Mouse (Mus musculus): ENCODE measurements around the gene Scfd2. TPM values are rescaled to one million over a fixed set of nuclear protein-coding genes. Genes with fewer than 3 reads are reported as not detected.

The Scfd2 gene
- polyA plus RNA-seq, 1 experiment from 2014 or later = 19.7 TPM

DNA sequence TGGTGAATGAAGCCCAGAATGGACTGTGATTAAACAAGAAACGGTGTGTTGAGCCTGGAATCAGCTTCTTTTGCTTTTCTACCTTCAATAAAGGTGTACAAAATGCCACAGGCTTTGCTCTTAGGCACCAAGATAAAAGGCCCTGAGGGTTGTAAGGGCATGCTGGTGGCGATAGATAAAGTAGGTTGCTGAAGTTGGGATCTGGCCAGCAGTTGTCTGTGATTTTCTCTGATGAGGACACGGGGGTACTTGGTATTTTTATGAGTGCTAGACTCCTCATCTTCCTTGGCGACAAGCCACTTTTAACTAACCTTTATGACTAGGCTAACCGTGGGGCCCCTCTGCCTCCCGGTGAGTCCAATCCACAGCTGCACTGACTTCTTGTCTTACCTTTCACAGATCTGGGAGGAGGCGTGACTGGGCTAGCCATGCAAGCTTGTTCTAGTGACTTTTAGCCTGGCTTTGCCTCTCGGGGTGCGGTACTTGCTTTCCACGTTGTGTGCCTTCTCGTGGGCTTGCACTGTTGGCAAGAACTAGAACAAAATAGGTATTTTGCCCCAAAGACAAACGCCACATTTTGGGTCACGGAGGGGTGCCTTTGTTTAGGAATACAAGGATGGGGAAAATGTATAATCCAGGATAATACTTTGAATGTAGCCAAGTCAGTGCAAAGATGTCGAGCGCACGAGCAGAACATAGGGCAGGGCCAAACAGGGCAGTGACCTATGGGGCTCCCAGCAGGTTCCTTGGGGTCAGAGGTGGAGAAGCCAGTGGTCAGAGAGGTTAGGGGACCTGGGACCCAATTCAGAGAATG lies 337.3 kb downstream of the Scfd2 start:
- Histone ChIP-seq H3K27me3 (replicated peaks) (no peaks in the 10 kb centered on the region), H3K4me1 (peaks cover 40% of the 10 kb centered on the region), H3K9ac (peak overlapping the region; percentile 43; the same call in 1 of the 2 replicates), H3K36me3 (0 out of 2 replicates have a peak, but pooled peaks cover 5% of the 10 kb centered on the region), H3K9me3 (no peaks in the 10 kb centered on the region), H3K4me2 (peak overlapping the region; percentile 98), H3K27ac (peak overlapping the region; percentile 5; the same call in 1 of the 2 replicates), H3K4me3 (replicated peaks) (peak overlapping the region; percentile 97)
- 31% methylated on average over 16 of the region's 16 CpGs for WGBS
- peak; percentile 14; the same call in 1 of the 2 replicates for ATAC-seq (ENCODE audit: insufficient read depth, low FRiP score, low read depth)

DNA sequence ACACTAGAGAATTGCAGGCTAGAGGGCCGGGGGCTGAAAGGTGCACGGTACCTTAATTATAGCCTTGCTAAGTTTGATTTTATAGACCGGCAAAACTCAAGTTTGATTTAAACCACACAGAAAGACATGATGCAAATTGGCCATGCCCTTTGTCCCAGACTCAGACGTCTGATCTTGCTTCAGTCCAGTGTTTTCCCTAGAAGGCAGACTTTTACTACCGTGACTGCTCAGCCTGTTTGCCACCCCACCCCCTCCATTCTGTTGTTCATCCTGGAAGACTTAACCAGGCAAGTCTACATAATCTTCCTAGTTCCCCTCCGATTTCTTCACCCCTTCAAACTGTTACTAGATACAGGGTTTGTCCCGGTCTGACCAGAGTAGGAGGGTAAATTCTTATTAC lies 337.9 kb downstream of the Scfd2 start:
- Histone ChIP-seq H3K9ac (no peak overlapping the region), H3K27ac (peak overlapping the region; percentile 5; the same call in 1 of the 2 replicates), H3K27me3 (replicated peaks) (no peaks in the 10 kb centered on the region), H3K9me3 (no peaks in the 10 kb centered on the region), H3K4me2 (0 out of 2 replicates have a peak overlapping the region, but pooled peaks have one; percentile 16), H3K4me3 (replicated peaks) (no peak overlapping the region), H3K36me3 (0 out of 2 replicates have a peak, but pooled peaks cover 5% of the 10 kb centered on the region), H3K4me1 (peaks cover 37% of the 10 kb centered on the region)
- ATAC-seq (ENCODE audit: insufficient read depth, low FRiP score, low read depth) = no peak
- WGBS = 50% methylated on average over 7 of the region's 7 CpGs

DNA sequence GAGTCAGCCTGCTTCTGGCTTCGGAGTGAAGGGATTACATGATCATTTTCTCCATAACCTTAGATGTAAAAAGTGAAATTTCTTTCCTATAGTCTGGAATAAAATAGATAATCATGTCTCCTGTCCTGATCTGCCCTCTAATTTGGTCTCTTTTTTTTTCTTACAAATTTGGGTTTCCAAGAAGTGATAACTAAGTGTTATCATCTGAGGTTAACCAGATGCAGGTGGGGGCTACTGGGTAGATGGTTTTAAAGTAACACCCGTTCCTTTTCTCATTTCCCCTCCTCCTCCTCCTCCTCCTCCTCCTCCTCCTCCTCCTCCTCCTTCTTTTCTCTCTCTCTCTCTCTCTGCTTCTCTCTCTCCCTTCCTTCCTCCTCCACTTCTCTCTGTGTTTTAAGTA lies 338.6 kb downstream of the Scfd2 start:
- ATAC-seq (ENCODE audit: insufficient read depth, low FRiP score, low read depth) = no peak
- H3K9me3 ChIP-seq = no peaks in the 10 kb centered on the region
- H3K9ac ChIP-seq = no peak overlapping the region
- no peaks in the 10 kb centered on the region for H3K27me3 ChIP-seq (replicated peaks)
- H3K4me3 ChIP-seq (replicated peaks) = no peak overlapping the region
- no peak overlapping the region for H3K4me2 ChIP-seq
- 59% methylated on average over 2 of the region's 2 CpGs for WGBS
- H3K27ac ChIP-seq = no peak overlapping the region
- peaks cover 30% of the 10 kb centered on the region for H3K4me1 ChIP-seq
- H3K36me3 ChIP-seq = 0 out of 2 replicates have a peak, but pooled peaks cover 1% of the 10 kb centered on the region

DNA sequence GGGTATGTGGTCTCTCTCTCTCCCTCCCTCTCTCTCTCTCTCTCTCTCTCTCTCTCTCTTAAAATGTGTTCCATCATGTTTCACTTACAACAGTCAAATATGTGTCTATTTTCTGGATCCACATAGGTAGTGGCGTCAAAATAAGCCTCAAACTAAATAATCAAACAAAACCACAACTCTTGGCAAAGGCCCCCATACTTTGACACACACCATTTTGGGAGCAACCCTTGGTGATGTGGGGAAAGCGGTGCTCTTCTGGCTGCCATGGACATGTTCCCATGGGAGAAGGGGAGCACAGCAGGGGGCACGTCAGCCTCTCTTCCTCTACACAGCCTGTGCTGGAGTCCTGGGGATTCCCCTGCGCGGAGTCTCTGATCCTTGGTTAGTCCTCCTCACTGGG lies 340.6 kb downstream of the Scfd2 start:
- Histone ChIP-seq H3K9ac (no peak overlapping the region), H3K9me3 (no peaks in the 10 kb centered on the region), H3K27me3 (replicated peaks) (no peaks in the 10 kb centered on the region), H3K27ac (no peak overlapping the region), H3K36me3 (no peaks in the 10 kb centered on the region), H3K4me3 (replicated peaks) (no peak overlapping the region), H3K4me2 (no peak overlapping the region), H3K4me1 (peaks cover 19% of the 10 kb centered on the region)
- 78% methylated on average over 5 of the region's 5 CpGs for WGBS
- no peak for ATAC-seq (ENCODE audit: insufficient read depth, low FRiP score, low read depth)

DNA sequence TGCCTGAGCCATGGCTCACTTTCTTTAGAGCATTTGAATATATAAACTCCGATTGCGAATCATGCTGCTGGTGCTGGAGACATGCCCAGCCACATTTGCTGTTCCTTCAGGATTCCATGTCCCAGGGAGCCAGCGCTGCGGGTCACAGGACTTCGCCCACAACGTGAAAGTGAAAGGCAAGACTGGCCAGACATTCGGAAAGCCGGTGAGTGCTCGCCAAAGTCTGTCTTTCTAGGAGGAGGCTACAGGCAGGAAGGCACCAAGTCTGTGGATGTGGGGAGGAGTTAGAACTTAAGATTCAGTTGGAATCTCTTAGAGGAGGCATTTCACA lies 341.4 kb downstream of the Scfd2 start:
- Histone ChIP-seq H3K36me3 (no peaks in the 10 kb centered on the region), H3K27me3 (replicated peaks) (no peaks in the 10 kb centered on the region), H3K4me3 (replicated peaks) (no peak overlapping the region), H3K4me1 (peaks cover 19% of the 10 kb centered on the region), H3K9ac (no peak overlapping the region), H3K4me2 (no peak overlapping the region), H3K27ac (0 out of 2 replicates have a peak overlapping the region, but pooled peaks have one; percentile 3), H3K9me3 (no peaks in the 10 kb centered on the region)
- 50% methylated on average over 9 of the region's 9 CpGs for WGBS
- ATAC-seq (ENCODE audit: insufficient read depth, low FRiP score, low read depth) = no peak

DNA sequence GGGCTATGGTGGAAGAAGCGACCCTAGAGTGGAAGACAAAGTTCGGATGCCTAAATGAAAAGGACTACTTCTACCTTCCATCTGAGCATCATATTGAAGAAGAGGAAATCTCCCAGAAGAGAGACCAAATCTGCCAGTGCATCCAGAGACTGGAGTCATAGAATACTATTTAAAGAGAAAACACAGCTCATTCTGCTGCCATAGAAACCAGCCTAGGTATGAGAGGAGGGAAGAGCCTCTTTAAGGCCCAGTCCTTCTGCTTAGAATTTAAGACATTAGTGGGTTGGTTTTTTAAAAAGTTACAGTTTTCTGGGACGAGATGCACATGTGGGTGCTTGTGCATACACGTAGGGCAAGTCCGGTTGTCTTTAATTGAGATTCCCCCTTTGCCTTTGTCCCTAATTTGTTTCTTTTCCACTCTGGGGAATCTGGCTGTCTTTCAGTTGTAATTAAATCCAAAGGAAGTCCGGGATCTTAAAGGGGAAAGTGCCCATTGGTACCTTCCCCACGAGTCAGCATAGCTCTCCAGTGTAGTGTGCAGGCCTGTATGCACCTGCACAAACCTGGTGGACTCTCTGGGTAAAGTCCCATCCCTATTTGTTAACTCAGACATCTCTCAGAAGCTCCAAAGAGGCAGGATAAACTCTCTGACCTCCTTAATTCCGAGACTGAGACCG lies 341.9 kb downstream of the Scfd2 start:
- H3K4me3 ChIP-seq (replicated peaks) = no peak overlapping the region
- H3K4me2 ChIP-seq = no peak overlapping the region
- no peak for ATAC-seq (ENCODE audit: insufficient read depth, low FRiP score, low read depth)
- H3K9me3 ChIP-seq = no peaks in the 10 kb centered on the region
- H3K27me3 ChIP-seq (replicated peaks) = no peaks in the 10 kb centered on the region
- no peaks in the 10 kb centered on the region for H3K36me3 ChIP-seq
- peaks cover 17% of the 10 kb centered on the region for H3K4me1 ChIP-seq
- 70% methylated on average over 9 of the region's 9 CpGs for WGBS
- H3K9ac ChIP-seq = no peak overlapping the region
- 0 out of 2 replicates have a peak overlapping the region, but pooled peaks have one; percentile 3 for H3K27ac ChIP-seq

DNA sequence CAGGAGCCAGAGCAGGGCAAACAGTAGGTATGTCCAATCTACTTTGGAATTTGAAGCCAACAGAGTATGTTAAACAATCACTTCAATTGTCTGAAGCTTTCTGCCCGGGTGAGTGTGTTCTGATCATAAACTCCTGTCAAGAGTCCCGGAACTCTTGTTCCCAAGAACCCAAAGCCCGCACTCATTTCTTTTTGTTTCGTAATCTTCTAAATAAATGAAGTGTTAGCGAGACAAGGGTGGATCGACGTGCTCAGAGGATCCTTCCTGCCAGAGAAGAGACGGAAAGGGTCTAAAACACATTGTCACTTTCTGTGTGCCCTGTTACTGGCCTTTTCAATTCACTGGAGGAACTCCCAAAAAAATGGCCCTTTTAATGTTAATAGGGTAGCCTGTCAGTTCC lies 342.7 kb downstream of the Scfd2 start:
- no peaks in the 10 kb centered on the region for H3K36me3 ChIP-seq
- no peak overlapping the region for H3K27ac ChIP-seq
- H3K27me3 ChIP-seq (replicated peaks) = no peaks in the 10 kb centered on the region
- no peak overlapping the region for H3K9ac ChIP-seq
- H3K4me2 ChIP-seq = no peak overlapping the region
- H3K4me3 ChIP-seq (replicated peaks) = no peak overlapping the region
- WGBS = 70% methylated on average over 8 of the region's 8 CpGs
- H3K9me3 ChIP-seq = no peaks in the 10 kb centered on the region
- ATAC-seq (ENCODE audit: insufficient read depth, low FRiP score, low read depth) = no peak
- peaks cover 10% of the 10 kb centered on the region for H3K4me1 ChIP-seq

DNA sequence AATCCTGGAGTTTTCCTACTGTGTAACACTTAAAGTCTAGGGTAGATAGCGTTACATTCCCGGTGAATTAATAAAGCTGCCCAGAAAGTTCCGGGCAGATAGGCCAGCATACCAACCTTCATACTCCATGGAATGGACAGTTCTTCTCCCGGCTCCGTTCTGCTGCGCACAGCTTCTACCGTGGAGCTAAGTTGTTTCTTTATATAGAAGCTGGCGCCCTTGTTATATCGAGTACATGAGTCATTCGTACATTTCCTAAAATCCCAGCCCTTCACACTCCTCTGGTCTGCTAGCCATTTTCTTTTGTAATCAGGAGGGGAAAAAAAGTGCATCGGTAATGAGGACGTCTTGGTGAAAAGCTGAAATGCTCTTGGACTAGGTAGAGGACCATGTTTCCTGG lies 343.5 kb downstream of the Scfd2 start:
- Histone ChIP-seq H3K27ac (no peak overlapping the region), H3K27me3 (replicated peaks) (no peaks in the 10 kb centered on the region), H3K36me3 (no peaks in the 10 kb centered on the region), H3K4me3 (replicated peaks) (no peak overlapping the region), H3K4me1 (peaks cover 8% of the 10 kb centered on the region; the same call in 1 of the 2 replicates), H3K9ac (no peak overlapping the region), H3K9me3 (no peaks in the 10 kb centered on the region), H3K4me2 (no peak overlapping the region)
- 86% methylated on average over 12 of the region's 12 CpGs for WGBS
- ATAC-seq (ENCODE audit: insufficient read depth, low FRiP score, low read depth) = no peak

DNA sequence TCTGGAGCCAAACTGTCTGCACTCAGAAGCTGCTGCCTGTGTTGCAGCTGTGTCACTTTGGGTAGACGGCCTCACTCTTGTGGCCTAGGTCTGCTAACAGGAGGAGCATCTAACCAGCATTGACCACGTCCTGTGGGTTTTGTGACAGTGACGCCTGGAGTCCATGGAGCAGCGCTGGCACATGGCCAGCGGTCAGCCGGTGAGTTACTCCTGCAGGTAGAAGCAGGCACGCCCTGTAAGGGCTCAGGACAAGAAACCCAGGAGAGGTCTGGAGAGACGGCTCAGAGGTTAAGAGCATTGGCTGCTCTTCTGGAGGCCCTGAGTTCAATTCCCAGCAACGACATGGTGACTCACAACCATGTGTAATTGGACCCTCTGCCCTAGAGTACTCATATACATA lies 347.0 kb downstream of the Scfd2 start:
- no peak overlapping the region for H3K27ac ChIP-seq
- no peak overlapping the region for H3K4me3 ChIP-seq (replicated peaks)
- ATAC-seq (ENCODE audit: insufficient read depth, low FRiP score, low read depth) = no peak
- H3K4me1 ChIP-seq = peaks cover 3% of the 10 kb centered on the region; the same call in 1 of the 2 replicates
- 57% methylated on average over 9 of the region's 9 CpGs for WGBS
- H3K4me2 ChIP-seq = no peak overlapping the region
- H3K9ac ChIP-seq = no peak overlapping the region
- no peaks in the 10 kb centered on the region for H3K27me3 ChIP-seq (replicated peaks)
- no peaks in the 10 kb centered on the region for H3K9me3 ChIP-seq
- no peaks in the 10 kb centered on the region for H3K36me3 ChIP-seq

DNA sequence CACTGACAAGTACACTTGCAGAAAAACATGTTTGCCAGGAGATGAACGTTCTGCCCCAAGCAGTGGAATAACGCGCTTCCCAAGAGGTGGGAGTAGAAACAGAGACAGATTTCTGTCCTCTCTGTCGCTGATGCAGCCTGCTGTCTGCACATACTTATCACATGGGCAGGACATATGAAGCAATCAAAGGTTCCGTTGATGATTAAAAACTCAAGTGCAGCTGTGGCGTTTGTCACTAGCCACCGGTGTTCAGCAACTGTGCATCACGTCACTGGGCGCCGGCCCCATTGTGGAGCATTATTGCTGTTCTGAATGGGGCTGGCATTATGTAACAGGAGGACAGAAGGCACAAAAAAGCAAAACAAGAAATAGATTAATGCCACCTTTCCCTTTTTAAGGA lies 348.4 kb downstream of the Scfd2 start:
- WGBS = 63% methylated on average over 10 of the region's 10 CpGs
- ATAC-seq (ENCODE audit: insufficient read depth, low FRiP score, low read depth) = no peak
- no peaks in the 10 kb centered on the region for H3K4me1 ChIP-seq
- no peaks in the 10 kb centered on the region for H3K36me3 ChIP-seq
- no peak overlapping the region for H3K4me3 ChIP-seq (replicated peaks)
- H3K4me2 ChIP-seq = no peak overlapping the region
- H3K9ac ChIP-seq = no peak overlapping the region
- no peaks in the 10 kb centered on the region for H3K9me3 ChIP-seq
- no peaks in the 10 kb centered on the region for H3K27me3 ChIP-seq (replicated peaks)
- no peak overlapping the region for H3K27ac ChIP-seq

DNA sequence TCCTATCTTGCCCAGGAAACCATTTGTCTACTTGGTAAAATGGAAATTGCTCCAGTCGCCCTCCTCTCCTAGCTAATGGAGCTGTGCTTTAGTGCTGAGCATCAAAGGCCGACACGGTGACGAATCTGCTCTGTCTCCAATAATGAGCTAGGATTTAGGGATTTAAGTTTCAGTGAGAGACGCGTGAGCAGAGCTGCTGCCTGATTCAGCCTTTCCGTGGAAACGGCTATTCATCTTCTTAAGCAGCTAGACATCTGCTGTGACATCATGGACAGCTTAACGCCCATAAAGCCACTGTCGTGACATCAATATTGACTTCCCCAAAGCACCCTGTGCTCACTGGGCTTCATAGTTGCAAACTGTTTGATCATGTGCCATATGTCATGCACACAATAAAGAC lies 351.3 kb downstream of the Scfd2 start:
- no peak for ATAC-seq (ENCODE audit: insufficient read depth, low FRiP score, low read depth)
- Histone ChIP-seq H3K27me3 (replicated peaks) (no peaks in the 10 kb centered on the region), H3K4me1 (peaks cover 9% of the 10 kb centered on the region), H3K4me2 (no peak overlapping the region), H3K9ac (no peak overlapping the region), H3K4me3 (replicated peaks) (no peak overlapping the region), H3K36me3 (no peaks in the 10 kb centered on the region), H3K9me3 (no peaks in the 10 kb centered on the region), H3K27ac (no peak overlapping the region)
- 38% methylated on average over 10 of the region's 10 CpGs for WGBS

Data from stomach, embryonic 15.5 days (tissue).